In genomic region chr5:110516390-110516789, GRCm38 (mm10) we compare ENCODE assay signal across 15 mouse cellular contexts. TPM values are rescaled to one million over a fixed set of nuclear protein-coding genes. Genes with fewer than 3 reads are reported as not detected.
DNase-seq lines count a peak whose midpoint lies in the region.
"Had no signal": no experiment of that assay in that cellular context is flagged by ENCODE, and none has a peak within 500 bp of the region (broad histone marks: within the 10 kb centered on the region; RNA-seq: fewer than 3 reads in every experiment).

No protein-coding gene starts in this region.

- DNase-seq in cerebellum, adult 11 months, result peak; percentile 44
- peak; percentile 55 to 61 for DNase-seq in cerebellum, adult 18-20 months
- peak; percentile 68 for DNase-seq in cerebellum, adult 9-11 months
- peak; percentile 43 to 53 for DNase-seq in cerebellum, postnatal 36 days
- no peak for DNase-seq in adrenal gland, adult 8-10 months
- DNase-seq in layer of hippocampus, postnatal 10 days (ENCODE audit: low spot score in 2 of 2), result no peak
- DNase-seq in neural tube, embryonic 10.5 days (ENCODE audit: extremely low spot score, low spot score), result no peak
- DNase-seq: adrenal gland, postnatal 25 days; embryo, embryonic 11 days; gastrocnemius, adult 2 months; gastrocnemius, postnatal 25 days; heart, postnatal 36 days; kidney, adult 8-10 months had no signal

RNA-seq across cellular contexts. Expression of gene Galnt9, which starts 27.8 kb away (rescaled TPM):
- total RNA-seq in adrenal gland, adult 8-10 months (2022), result under 1 TPM; 0.14 to 0.17 (median 0.16) TPM
- 10 to 100 TPM; 76.5 to 77.2 TPM for total RNA-seq in layer of hippocampus, postnatal 10 days (2021)
- total RNA-seq: common myeloid progenitor, adult 5-6 weeks; gastrocnemius, adult 2 months; gastrocnemius, postnatal 25 days; granulocyte monocyte progenitor cell, adult 5-6 weeks; heart, postnatal 36 days had no signal

Comparison
In these comparisons a context has a peak if more than half of its experiments do, and no peak if none do; other contexts are left out.
1. DNase-seq: peak in cerebellum, adult 11 months (single experiment), cerebellum, adult 18-20 months (2 of 2), cerebellum, adult 9-11 months (single experiment) and cerebellum, postnatal 36 days (2 of 2); none in adrenal gland, adult 8-10 months (single experiment), layer of hippocampus, postnatal 10 days (0 of 2) and neural tube, embryonic 10.5 days (single experiment).
2. RNA of gene Galnt9, which starts 27.8 kb away (total RNA-seq): 76.5 to 77.2 TPM in layer of hippocampus, postnatal 10 days; 0.14 to 0.17 TPM in adrenal gland, adult 8-10 months; every median in the first group is over 10 times any median in the second.